Mouse (Mus musculus): Measurements from ENCODE around the gene Npc2.

Gene Npc2

GRCm38 (mm10) chr12:84784604-84785381 lies 11.8 kb upstream of the Npc2 start:
- peak; percentile 74 for DNase-seq (ENCODE audit: low spot score)

GRCm38 (mm10) chr12:84776229-84776628 lies 3.3 kb upstream of the Npc2 start:
- DNase-seq (ENCODE audit: low spot score) = no peak

- no peak for DNase-seq (ENCODE audit: low spot score)
Observed at GRCm38 (mm10) chr12:84774376-84774775, 1.4 kb upstream of the Npc2 start.

- no peak for DNase-seq (ENCODE audit: low spot score)
Observed at GRCm38 (mm10) chr12:84773476-84773875, 524 bp upstream of the Npc2 start.

GRCm38 (mm10) chr12:84771981-84772520 lies 901 bp downstream of the Npc2 start:
- DNase-seq (ENCODE audit: low spot score) = no peak

- peak; percentile 38 for DNase-seq (ENCODE audit: low spot score)
Observed at GRCm38 (mm10) chr12:84769624-84770023, 3.3 kb downstream of the Npc2 start.

- peak; percentile 28 for DNase-seq (ENCODE audit: low spot score)
Observed at GRCm38 (mm10) chr12:84767510-84767909, 5.4 kb downstream of the Npc2 start.

GRCm38 (mm10) chr12:84766113-84766735 lies 6.7 kb downstream of the Npc2 start:
- no peak for DNase-seq (ENCODE audit: low spot score)

GRCm38 (mm10) chr12:84765506-84765905 lies 7.4 kb downstream of the Npc2 start:
- no peak for DNase-seq (ENCODE audit: low spot score)

- no peak for DNase-seq (ENCODE audit: low spot score)
Observed at GRCm38 (mm10) chr12:84764756-84765155, 8.2 kb downstream of the Npc2 start.

GRCm38 (mm10) chr12:84763577-84764218 lies 9.3 kb downstream of the Npc2 start:
- no peak for DNase-seq (ENCODE audit: low spot score)

- DNase-seq (ENCODE audit: low spot score) = peak; percentile 89
Observed at GRCm38 (mm10) chr12:84762532-84762931, 10.4 kb downstream of the Npc2 start.

GRCm38 (mm10) chr12:84759063-84759462 lies 13.9 kb downstream of the Npc2 start:
- DNase-seq (ENCODE audit: low spot score) = peak; percentile 40

GRCm38 (mm10) chr12:84756016-84756415 lies 16.9 kb downstream of the Npc2 start:
- no peak for DNase-seq (ENCODE audit: low spot score)

- peak; percentile 57 for DNase-seq (ENCODE audit: low spot score)
Observed at GRCm38 (mm10) chr12:84755008-84755695, 17.8 kb downstream of the Npc2 start.

GRCm38 (mm10) chr12:84752131-84752977 lies 20.6 kb downstream of the Npc2 start:
- DNase-seq (ENCODE audit: low spot score) = peak; percentile 32

- no peak for DNase-seq (ENCODE audit: low spot score)
Observed at GRCm38 (mm10) chr12:84750661-84751060, 22.3 kb downstream of the Npc2 start.

- DNase-seq (ENCODE audit: low spot score) = no peak
Observed at GRCm38 (mm10) chr12:84748134-84748533, 24.8 kb downstream of the Npc2 start.

GRCm38 (mm10) chr12:84745700-84746099 lies 27.3 kb downstream of the Npc2 start:
- no peak for DNase-seq (ENCODE audit: low spot score)

- DNase-seq (ENCODE audit: low spot score) = no peak
Observed at GRCm38 (mm10) chr12:84743496-84743895, 29.5 kb downstream of the Npc2 start.

GRCm38 (mm10) chr12:84733366-84733765 lies 39.6 kb downstream of the Npc2 start:
- DNase-seq (ENCODE audit: low spot score) = no peak

Measured in T-cell, adult 2 months (primary cell).